Mouse (Mus musculus) hindbrain, postnatal 0 days (tissue): ENCODE data around the gene Ulk4. TPM values are rescaled to one million over a fixed set of nuclear protein-coding genes. Genes with fewer than 3 reads are reported as not detected.
A peak's percentile ranks its signal among the peaks of the same experiment; 100 is the strongest.

Experiments used
- ATAC-seq: fragments of 200-750 bp; cut with Nextera tagmentation; 2 replicates; pipeline ENCODE4 v1.8.0; 2017; ENCODE audit warnings: mild to moderate bottlenecking, moderate TSS enrichment, moderate library complexity
- DNase-seq: peaks from one replicate; pipeline ENCODE4 v3.0.0-alpha.2; 2015; ENCODE audit warnings: low spot score
- H3K27ac ChIP-seq: fragments of 300-500 bp; sonication (generic); 2 replicates; pipeline ENCODE4 v1.5.1; 2014; ENCODE audit warnings: mild to moderate bottlenecking
- H3K27me3 ChIP-seq: fragments of 300-500 bp; sonication (generic); 2 replicates; pipeline ENCODE4 v1.6.1; 2014; ENCODE audit warnings: low read length, mixed read lengths; ENCODE audit not compliant: insufficient read depth
- H3K36me3 ChIP-seq: fragments of 300-500 bp; sonication (generic); 2 replicates; pipeline ENCODE4 v1.6.1; 2014; ENCODE audit warnings: low read length, mixed read lengths; ENCODE audit not compliant: insufficient read depth
- H3K4me1 ChIP-seq: fragments of 300-500 bp; sonication (generic); 2 replicates; pipeline ENCODE4 v1.6.1; 2014; ENCODE audit warnings: antibody characterized with exemption, low read length, mixed read lengths; ENCODE audit not compliant: insufficient read depth
- H3K4me2 ChIP-seq: fragments of 300-500 bp; sonication (generic); 2 replicates; pipeline ENCODE4 v1.6.1; 2014; ENCODE audit warnings: low read depth, mild to moderate bottlenecking, low read length, moderate library complexity, mixed read lengths
- H3K4me3 ChIP-seq: fragments of 300-500 bp; sonication (generic); 2 replicates; pipeline ENCODE4 v1.5.1; 2014; ENCODE audit warnings: low read length
- H3K9ac ChIP-seq: fragments of 300-500 bp; sonication (generic); replicated peaks from 2 replicates; pipeline ENCODE4 v1.6.1; 2014; ENCODE audit warnings: mild to moderate bottlenecking, low read length, moderate library complexity, mixed read lengths
- H3K9me3 ChIP-seq: fragments of 300-500 bp; sonication (generic); 2 replicates; pipeline ENCODE4 v1.6.1; 2016; ENCODE audit warnings: low read length, mixed read lengths
- CTCF ChIP-seq: IDR thresholded peaks from 2 replicates; pipeline ENCODE4 v1.5.1; 2016; ENCODE audit warnings: antibody characterized with exemption, control low read depth, low read depth
- WGBS: fragments of 180-500 bp; shearing (Covaris S2); extraction: QIAGEN DNeasy Blood & Tissue Kit; methylation state at CpG from one replicate; pipeline ENCODE4 v1.1.7; 2014; 5-methylcytosine and 5-hydroxymethylcytosine counted together
- polyA plus RNA-seq: library from polyadenylated mRNA; unstranded; fragments of >200 nt; fragmentation: Nextera tagmentation; extraction: Ambion mirVana; gene quantifications from 2 replicates; pipeline ENCODE4 v1.2.1, GENCODE M21; 2015
- total RNA-seq: library from RNA; depleted of rRNA; stranded (reverse); fragments of >200 nt; gene quantifications from 2 replicates; pipeline ENCODE4 v1.2.3, GENCODE M21; 2014

The Ulk4 gene
- total and polyA plus RNA-seq, 2 experiments from 2014 or later: 20.0 to 76.3 TPM

- TF ChIP-seq CTCF: no peak
- Histone ChIP-seq H3K36me3 (no peaks in the 10 kb centered on the region), H3K4me3 (no peak overlapping the region), H3K4me2 (no peak overlapping the region), H3K9ac (no peak overlapping the region), H3K4me1 (0 out of 2 replicates have a peak, but pooled peaks cover 8% of the 10 kb centered on the region), H3K27ac (no peak overlapping the region), H3K9me3 (no peaks in the 10 kb centered on the region), H3K27me3 (no peaks in the 10 kb centered on the region)
- ATAC-seq (no peak), DNase-seq (no peak)
- WGBS: 80% methylated on average over 6 of the region's 6 CpGs
These were observed 4.9 kb upstream of the Ulk4 start for GRCm38 (mm10) chr9:121281891-121282290.

DNA sequence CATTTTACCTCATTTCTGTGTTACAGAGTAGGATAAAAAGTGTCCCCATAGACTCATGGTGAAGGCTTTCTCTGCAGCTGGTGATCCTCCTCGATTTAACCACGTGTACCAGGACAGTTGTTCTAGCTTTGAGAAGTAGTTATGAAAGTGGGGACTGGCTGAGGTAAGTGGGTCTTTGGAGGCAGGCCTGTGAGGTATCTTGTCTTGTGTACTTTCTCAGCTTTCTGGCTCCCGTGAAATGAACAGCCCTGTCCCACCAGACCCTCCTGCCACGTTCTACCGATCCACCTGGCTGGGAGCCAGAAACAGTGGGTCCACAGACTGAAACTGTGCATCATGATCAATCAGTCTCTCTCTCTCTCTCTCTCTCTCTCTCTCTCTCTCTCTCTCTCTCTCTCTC, 2.2 kb upstream of the Ulk4 start:
- no peak overlapping the region for H3K4me3 ChIP-seq
- no peak overlapping the region for H3K27ac ChIP-seq
- no peak overlapping the region for H3K9ac ChIP-seq
- no peak overlapping the region for H3K4me2 ChIP-seq
- TF ChIP-seq CTCF: no peak
- no peaks in the 10 kb centered on the region for H3K36me3 ChIP-seq
- no peaks in the 10 kb centered on the region for H3K27me3 ChIP-seq
- no peak for DNase-seq
- ATAC-seq: no peak
- 78% methylated on average over 5 of the region's 5 CpGs for WGBS
- H3K4me1 ChIP-seq: 0 out of 2 replicates have a peak, but pooled peaks cover 2% of the 10 kb centered on the region
- no peaks in the 10 kb centered on the region for H3K9me3 ChIP-seq

DNA sequence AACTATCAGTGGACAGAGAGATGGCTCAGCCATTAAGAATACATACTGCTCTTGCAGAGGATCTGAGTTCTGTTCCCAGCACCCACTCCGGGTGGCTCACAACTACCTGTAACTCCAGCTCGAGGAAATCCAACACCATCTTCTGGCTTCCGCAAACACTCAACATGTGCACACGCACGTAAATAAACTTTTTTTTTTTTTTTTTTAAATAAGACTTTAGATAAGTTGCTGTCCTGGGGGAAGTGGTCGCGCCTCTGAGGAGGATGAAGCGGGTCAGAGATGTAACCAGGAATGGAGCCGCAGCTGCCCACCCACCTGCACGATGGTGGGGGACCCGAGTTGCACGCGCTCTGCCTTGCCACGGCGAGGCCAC, 266 bp downstream of the Ulk4 start:
- peak overlapping the region; percentile 69 for H3K4me3 ChIP-seq
- 13% methylated on average over 15 of the region's 15 CpGs for WGBS
- no peak for ATAC-seq
- peak overlapping the region; percentile 70 for H3K4me2 ChIP-seq
- peak overlapping the region; percentile 53 for H3K9ac ChIP-seq
- H3K9me3 ChIP-seq: no peaks in the 10 kb centered on the region
- H3K27me3 ChIP-seq: no peaks in the 10 kb centered on the region
- H3K4me1 ChIP-seq: 0 out of 2 replicates have a peak, but pooled peaks cover 2% of the 10 kb centered on the region
- H3K36me3 ChIP-seq: no peaks in the 10 kb centered on the region
- peak overlapping the region; percentile 75; the same call in 1 of the 2 replicates for H3K27ac ChIP-seq
- no peak for DNase-seq
- no peak for TF ChIP-seq CTCF

- WGBS: 85% methylated on average over 4 of the region's 4 CpGs
- H3K36me3 ChIP-seq: no peaks in the 10 kb centered on the region
- H3K27ac ChIP-seq: no peak overlapping the region
- H3K4me3 ChIP-seq: no peak overlapping the region
- no peaks in the 10 kb centered on the region for H3K4me1 ChIP-seq
- no peaks in the 10 kb centered on the region for H3K9me3 ChIP-seq
- ATAC-seq (no peak), DNase-seq (no peak)
- TF ChIP-seq CTCF: no peak
- no peak overlapping the region for H3K9ac ChIP-seq
- H3K4me2 ChIP-seq: no peak overlapping the region
- H3K27me3 ChIP-seq: no peaks in the 10 kb centered on the region
These were observed 5.4 kb downstream of the Ulk4 start for GRCm38 (mm10) chr9:121271561-121271960.

GRCm38 (mm10) chr9:121271149-121271548, 5.8 kb downstream of the Ulk4 start:
- DNase-seq (no peak), ATAC-seq (no peak)
- Histone ChIP-seq H3K9me3 (no peaks in the 10 kb centered on the region), H3K4me2 (no peak overlapping the region), H3K36me3 (no peaks in the 10 kb centered on the region), H3K9ac (no peak overlapping the region), H3K27ac (no peak overlapping the region), H3K4me3 (no peak overlapping the region), H3K27me3 (no peaks in the 10 kb centered on the region), H3K4me1 (no peaks in the 10 kb centered on the region)
- TF ChIP-seq CTCF: no peak
- WGBS: 93% methylated on average over 1 of the region's 1 CpGs

DNA sequence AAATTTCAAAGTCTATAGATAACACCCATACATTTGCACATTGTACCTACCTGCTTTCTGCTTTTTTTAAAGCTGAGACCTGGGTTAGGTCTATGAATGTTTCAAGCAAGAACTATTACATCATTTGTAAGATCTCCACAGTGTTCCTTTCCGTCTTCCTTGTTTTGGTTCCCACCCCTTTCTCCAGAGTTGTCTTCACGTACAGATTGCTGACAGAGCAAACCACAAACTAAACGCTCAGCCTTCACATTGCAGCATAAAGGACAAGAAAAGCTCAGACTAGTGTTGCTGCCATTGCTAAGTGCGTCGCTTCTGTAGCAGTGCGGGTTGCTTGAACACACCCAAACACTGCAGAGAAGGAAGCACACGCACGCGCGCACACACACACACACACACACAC, 11.7 kb downstream of the Ulk4 start:
- DNase-seq (no peak), ATAC-seq (no peak)
- H3K4me2 ChIP-seq: no peak overlapping the region
- no peak overlapping the region for H3K9ac ChIP-seq
- no peak overlapping the region for H3K4me3 ChIP-seq
- no peak overlapping the region for H3K27ac ChIP-seq
- WGBS: 81% methylated on average over 10 of the region's 10 CpGs
- H3K4me1 ChIP-seq: no peaks in the 10 kb centered on the region
- H3K27me3 ChIP-seq: no peaks in the 10 kb centered on the region
- no peak for TF ChIP-seq CTCF
- H3K36me3 ChIP-seq: peaks cover 5% of the 10 kb centered on the region; the same call in 1 of the 2 replicates
- H3K9me3 ChIP-seq: no peaks in the 10 kb centered on the region

DNA sequence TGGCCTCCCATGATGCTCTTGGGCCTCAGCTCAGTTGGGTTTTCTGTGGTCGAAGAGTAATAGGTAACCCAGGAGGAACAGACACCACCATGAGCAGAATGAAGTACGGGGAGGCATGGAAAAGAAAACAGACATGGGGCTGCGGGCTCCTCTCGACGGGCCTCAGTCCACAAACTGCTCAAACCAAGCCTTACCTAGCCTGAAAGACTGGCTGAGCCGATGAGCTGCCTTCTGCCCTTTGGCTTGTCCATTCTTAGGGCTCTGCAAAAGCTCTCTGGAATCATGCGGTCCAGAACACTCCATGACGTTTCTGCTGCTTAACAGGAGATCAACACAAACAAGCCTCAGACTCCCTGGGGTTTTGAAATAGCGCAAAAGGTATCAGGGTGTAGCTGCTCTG, 19.9 kb downstream of the Ulk4 start:
- Histone ChIP-seq H3K9ac (no peak overlapping the region), H3K4me3 (no peak overlapping the region), H3K9me3 (no peaks in the 10 kb centered on the region), H3K27me3 (no peaks in the 10 kb centered on the region), H3K4me1 (no peaks in the 10 kb centered on the region), H3K4me2 (no peak overlapping the region), H3K36me3 (0 out of 2 replicates have a peak, but pooled peaks cover 6% of the 10 kb centered on the region), H3K27ac (no peak overlapping the region)
- WGBS: 88% methylated on average over 9 of the region's 9 CpGs
- no peak for TF ChIP-seq CTCF
- ATAC-seq (no peak), DNase-seq (no peak)
